Mouse (Mus musculus) spleen, adult 12 weeks (tissue): ENCODE measurements around the gene Rasgrp2.

Experiments used
- DNase-seq: peaks from one replicate; pipeline ENCODE4 v3.0.0; 2022; ENCODE audit warnings: low spot score

The Rasgrp2 gene

GRCm38 (mm10) chr19:6382323-6382924 is 16.7 kb upstream of the Rasgrp2 start:
- DNase-seq, result no peak

- no peak for DNase-seq
These were observed 15.7 kb upstream of the Rasgrp2 start for GRCm38 (mm10) chr19:6383470-6383869.

- DNase-seq, result no peak
These were observed 15.0 kb upstream of the Rasgrp2 start, which contains the start of gene Pygm for GRCm38 (mm10) chr19:6384128-6384527. Gene Pygm (plus strand): TSS chr19:6384399.

GRCm38 (mm10) chr19:6384954-6385353 is 14.2 kb upstream of the Rasgrp2 start:
- DNase-seq, result no peak

DNA sequence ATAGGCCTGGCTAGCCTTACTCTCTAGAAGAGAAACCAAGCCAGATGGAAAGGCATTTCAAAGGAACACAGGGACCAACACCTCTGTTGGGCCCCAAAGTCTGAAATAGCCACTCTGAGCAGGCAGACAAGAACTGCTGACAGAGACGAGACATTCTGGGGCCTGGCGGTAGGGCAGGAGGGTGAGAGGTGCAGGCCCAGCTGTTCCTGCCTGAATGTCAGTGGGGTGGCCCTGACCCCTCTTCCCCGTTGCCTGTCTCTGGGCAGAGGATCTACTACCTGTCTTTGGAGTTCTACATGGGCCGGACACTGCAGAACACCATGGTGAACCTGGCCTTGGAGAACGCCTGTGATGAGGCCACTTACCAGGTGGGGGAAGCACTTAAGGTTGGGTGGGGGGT is 13.7 kb upstream of the Rasgrp2 start:
- DNase-seq, result no peak

GRCm38 (mm10) chr19:6385821-6386220 is 13.3 kb upstream of the Rasgrp2 start:
- DNase-seq, result no peak

- DNase-seq, result no peak
These were observed 12.9 kb upstream of the Rasgrp2 start for GRCm38 (mm10) chr19:6386234-6386633.

DNA sequence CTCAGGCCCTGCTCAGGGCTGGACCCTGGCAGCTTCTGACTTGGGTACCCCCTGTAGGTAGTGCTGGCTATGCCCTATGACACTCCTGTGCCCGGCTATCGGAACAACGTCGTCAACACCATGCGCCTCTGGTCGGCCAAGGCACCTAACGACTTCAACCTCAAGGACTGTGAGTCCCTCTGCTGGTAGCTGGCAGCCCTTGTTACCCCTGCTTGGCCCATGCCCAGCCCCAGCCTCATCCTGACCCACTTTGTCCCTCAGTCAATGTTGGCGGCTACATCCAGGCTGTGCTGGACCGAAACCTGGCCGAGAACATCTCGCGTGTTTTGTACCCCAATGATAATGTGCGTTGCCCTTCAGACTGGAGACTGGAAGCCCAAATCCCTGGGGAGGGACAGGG is 11.1 kb upstream of the Rasgrp2 start:
- no peak for DNase-seq

DNA sequence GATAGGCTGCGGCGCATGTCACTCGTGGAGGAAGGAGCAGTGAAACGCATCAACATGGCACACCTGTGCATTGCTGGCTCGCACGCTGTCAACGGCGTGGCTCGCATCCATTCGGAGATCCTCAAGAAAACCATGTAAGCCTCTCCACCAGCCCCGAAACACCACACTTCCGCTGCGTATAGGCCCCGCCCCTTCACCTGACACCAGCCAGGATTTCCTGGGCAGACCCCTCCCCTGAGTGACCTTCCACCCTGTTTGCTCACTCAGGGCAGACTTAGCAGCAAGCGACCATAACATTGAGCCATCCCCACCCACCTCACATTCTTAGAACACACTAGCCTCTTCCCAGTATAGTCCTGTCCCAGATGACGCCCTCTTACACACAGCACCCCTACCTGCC is 9.3 kb upstream of the Rasgrp2 start:
- DNase-seq, result no peak

GRCm38 (mm10) chr19:6390251-6390650 is 8.9 kb upstream of the Rasgrp2 start:
- no peak for DNase-seq

GRCm38 (mm10) chr19:6392743-6393393 is 6.3 kb upstream of the Rasgrp2 start:
- DNase-seq, result no peak

- no peak for DNase-seq
These were observed 5.5 kb upstream of the Rasgrp2 start for GRCm38 (mm10) chr19:6393637-6394036.

GRCm38 (mm10) chr19:6396237-6396636 is 2.9 kb upstream of the Rasgrp2 start:
- DNase-seq, result no peak

GRCm38 (mm10) chr19:6397582-6398249 is 1.4 kb upstream of the Rasgrp2 start:
- no peak for DNase-seq

DNA sequence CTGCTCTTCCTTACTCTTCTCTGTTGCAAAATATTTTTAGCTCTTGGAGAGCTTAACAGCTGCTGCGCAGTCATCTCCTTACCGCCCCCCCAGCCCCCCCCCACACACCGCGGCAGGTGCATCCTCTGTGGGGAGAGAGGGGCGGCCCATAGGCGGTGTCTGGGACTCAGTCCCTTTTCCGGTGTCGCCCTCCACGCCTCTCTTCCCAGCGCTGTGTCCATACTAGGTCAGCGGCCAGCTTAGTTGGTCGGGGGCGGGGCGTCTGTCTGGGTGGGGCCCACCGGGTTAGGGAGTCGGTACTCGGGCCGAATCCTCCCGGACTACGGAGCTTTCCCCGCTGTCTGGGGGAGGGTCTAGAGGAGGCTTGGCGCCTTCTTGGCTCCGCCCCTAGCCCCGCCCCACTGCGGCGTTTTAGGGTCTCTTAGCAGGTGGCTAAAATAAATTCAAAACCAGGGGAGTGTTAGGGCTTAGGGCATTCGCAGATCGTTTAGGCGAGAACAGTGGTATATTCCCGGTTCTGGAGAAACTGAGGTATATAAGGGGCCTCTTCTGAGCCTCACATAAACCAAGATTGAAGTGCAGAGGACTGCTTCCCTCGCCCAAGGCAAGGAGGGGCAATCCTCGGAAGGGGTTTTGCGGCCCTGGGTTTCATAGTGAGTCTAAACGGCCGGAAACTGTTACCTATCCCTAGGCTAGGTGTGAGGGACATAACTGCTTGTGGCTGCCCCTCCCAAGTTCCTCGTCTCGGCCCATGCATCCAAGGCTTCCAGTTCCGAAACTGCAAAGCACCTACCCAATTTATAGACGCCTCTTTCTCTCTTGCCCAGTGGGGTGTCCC is 474 bp upstream of the Rasgrp2 start:
- DNase-seq, result peak; percentile 50

DNA sequence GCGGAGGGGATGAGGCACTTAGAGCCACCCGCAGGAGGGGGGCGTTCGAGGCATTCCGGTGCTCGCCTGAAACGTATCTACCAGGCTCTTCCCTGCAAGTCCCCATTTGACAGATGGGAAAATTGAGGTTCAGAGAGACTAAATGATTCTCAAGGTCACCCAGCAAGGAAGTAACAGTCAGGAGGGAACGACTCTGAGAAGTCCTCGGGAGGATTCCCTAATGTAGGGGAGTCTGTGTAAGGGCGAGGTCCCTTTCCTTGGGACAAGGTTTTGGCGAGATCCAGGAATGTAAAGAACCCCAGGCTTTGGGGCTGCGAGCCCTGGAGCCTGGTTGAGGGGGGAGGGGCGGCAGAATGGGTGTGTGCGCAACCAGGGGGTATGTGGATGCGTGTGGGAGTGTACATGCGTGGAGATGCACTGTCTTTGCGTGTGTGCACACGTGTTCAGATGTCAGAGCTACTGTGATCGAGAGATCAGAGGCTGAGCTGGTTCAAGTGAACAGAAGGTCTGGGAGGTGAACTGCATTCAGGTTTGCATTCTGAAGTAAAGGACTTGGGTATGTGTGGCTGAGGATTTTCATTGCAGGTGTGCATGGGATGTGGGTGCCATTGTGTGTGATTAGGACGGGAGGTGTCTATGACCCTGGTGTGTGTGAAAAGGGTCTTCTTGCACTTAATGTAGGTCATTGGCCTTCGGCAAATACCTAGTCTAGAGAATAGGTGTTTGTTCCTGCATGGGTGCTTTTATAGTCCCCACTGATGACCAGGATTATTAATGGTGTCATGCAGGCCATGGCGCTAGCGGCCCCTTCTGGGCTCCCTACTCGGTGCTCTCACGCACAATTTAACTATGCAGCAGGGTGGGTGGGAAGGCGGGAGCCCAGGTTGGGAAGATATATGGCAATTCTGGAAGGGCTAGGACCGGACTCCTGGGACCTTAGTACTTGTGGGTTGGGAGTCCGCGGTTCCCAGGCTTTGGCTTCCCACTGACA is 1.3 kb downstream of the Rasgrp2 start:
- DNase-seq, result no peak

- DNase-seq, result peak; percentile 55
These were observed 2.1 kb downstream of the Rasgrp2 start for GRCm38 (mm10) chr19:6401131-6401815.

DNA sequence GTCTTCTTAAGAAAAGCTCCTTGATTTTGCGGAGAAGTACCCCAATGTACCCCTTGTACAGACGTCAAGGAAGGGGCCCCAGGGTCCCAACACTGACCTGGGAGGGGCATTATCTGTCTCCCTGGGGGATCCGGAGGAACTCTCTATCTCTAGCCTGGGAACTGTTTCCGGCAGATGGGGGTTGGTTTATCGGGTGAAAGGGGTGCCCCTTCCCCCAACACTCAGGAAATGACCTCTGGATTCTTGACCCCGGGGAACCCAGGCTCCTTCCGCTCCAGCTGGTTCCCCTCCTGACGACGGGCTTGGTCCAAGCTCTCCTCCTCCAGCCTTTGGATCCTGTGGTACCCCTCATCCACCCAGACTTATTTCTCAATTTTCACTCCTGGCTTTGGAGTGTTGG is 2.8 kb downstream of the Rasgrp2 start:
- no peak for DNase-seq

- no peak for DNase-seq
These were observed 4.7 kb downstream of the Rasgrp2 start for GRCm38 (mm10) chr19:6403869-6404268.

DNA sequence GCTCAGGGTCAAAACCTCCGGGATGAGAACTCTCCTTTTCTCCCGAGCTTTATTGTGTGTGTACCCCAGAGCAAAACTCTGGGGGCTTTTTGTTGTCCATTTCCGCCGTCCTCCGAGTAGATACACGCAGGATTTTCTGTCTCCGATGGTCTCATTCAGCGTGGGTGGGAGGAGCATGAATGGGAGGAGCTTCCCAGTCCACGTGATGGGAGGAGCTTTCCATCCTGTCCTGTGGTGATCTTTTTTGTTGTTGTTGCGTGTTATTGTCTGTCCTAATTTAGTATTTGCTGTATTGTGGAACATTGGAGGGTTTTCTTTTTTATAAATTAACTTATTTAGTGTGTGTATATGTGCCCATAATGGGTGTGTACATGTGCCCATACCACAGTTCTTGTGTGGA is 6.3 kb downstream of the Rasgrp2 start:
- no peak for DNase-seq

DNA sequence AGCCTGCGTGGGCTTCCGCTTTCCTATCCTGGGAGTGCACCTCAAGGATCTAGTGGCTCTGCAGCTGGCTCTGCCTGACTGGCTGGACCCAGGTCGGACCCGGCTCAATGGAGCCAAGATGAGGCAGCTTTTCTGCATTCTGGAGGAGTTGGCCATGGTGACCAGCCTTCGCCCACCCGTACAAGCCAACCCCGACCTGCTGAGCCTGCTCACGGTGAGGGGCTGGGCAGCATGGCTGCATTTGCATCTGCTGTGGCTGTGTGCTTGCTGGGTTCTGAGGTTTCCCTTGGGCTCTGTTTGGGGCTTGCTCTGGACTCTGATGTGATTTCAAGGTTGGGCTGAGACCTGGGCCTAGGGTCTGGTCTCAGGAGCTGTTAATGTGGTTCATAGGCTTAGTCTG is 8.0 kb downstream of the Rasgrp2 start:
- no peak for DNase-seq
